Mouse (Mus musculus) myocyte (in vitro differentiated cells): ENCODE measurements around the gene Col8a2. TPM values are rescaled to one million over a fixed set of nuclear protein-coding genes. Genes with fewer than 3 reads are reported as not detected.

Experiments
- H3K27me3 ChIP-seq: one replicate; pipeline ENCODE4 v1.6.1; 2011; ENCODE audit not compliant: control insufficient read depth, insufficient read depth, insufficient read length
- H3K36me3 ChIP-seq: one replicate; pipeline ENCODE4 v1.6.1; 2011; ENCODE audit not compliant: control insufficient read depth, insufficient read depth
- H3K4me2 ChIP-seq: one replicate; pipeline ENCODE4 v1.6.1; 2011; ENCODE audit warnings: low read depth, control low read depth
- H3K4me3 ChIP-seq: one replicate; pipeline ENCODE4 v1.5.1; 2011; ENCODE audit warnings: mild to moderate bottlenecking, control low read depth, moderate library complexity
- H3K79me2 ChIP-seq: one replicate; pipeline ENCODE4 v1.6.1; 2011; ENCODE audit not compliant: control insufficient read depth, insufficient read depth
- H3ac ChIP-seq: one replicate; pipeline ENCODE4 v1.6.1; 2011; ENCODE audit not compliant: control insufficient read depth, insufficient read length
- CEBPB ChIP-seq: IDR thresholded peaks from 2 replicates; pipeline ENCODE4 v1.6.1; 2011; ENCODE audit warnings: mild to moderate bottlenecking, moderate library complexity; ENCODE audit not compliant: poor library complexity, insufficient read depth, severe bottlenecking
- E2F4 ChIP-seq: IDR thresholded peaks from one replicate; pipeline ENCODE4 v1.6.1; 2011; ENCODE audit warnings: mild to moderate bottlenecking, control low read depth, moderate library complexity; ENCODE audit not compliant: insufficient read depth
- MAX ChIP-seq: IDR thresholded peaks from one replicate; pipeline ENCODE4 v1.6.1; 2011; ENCODE audit warnings: low read depth, mild to moderate bottlenecking, control low read depth
- MYOD1 ChIP-seq, 3 experiments: IDR thresholded peaks; one replicate each; pipeline ENCODE4 v1.6.1; 2011; ENCODE audit warnings: control low read depth in 2 of 3, low read depth in 2 of 3, mild to moderate bottlenecking in 2 of 3, moderate library complexity in 1 of 3; ENCODE audit not compliant: insufficient read length in 2 of 3, control insufficient read depth in 1 of 3
- MYOG ChIP-seq, 3 experiments: IDR thresholded peaks; one replicate each; pipeline ENCODE4 v1.6.1; 2011; ENCODE audit warnings: control low read depth in 2 of 3, low read depth in 2 of 3, mild to moderate bottlenecking in 2 of 3; ENCODE audit not compliant: insufficient read length in 2 of 3, control insufficient read depth in 1 of 3, insufficient read depth in 1 of 3
- POLR2A ChIP-seq: IDR thresholded peaks from one replicate; pipeline ENCODE4 v1.6.1; 2011; ENCODE audit warnings: low read depth, mild to moderate bottlenecking, control low read depth, moderate library complexity; ENCODE audit not compliant: insufficient read length
- POLR2AphosphoS2 ChIP-seq: IDR thresholded peaks from one replicate; pipeline ENCODE4 v1.6.1; 2011; ENCODE audit warnings: low read depth, control low read depth; ENCODE audit not compliant: insufficient read length
- REST ChIP-seq: IDR thresholded peaks from one replicate; pipeline ENCODE4 v1.6.1; 2011; ENCODE audit warnings: mild to moderate bottlenecking, control low read depth, moderate library complexity; ENCODE audit not compliant: insufficient read depth, insufficient read length
- SRF ChIP-seq: IDR thresholded peaks from one replicate; pipeline ENCODE4 v1.6.1; 2011; ENCODE audit warnings: low read depth; ENCODE audit not compliant: control insufficient read depth, insufficient read length
- TCF12 ChIP-seq: IDR thresholded peaks from one replicate; pipeline ENCODE4 v1.6.1; 2011; ENCODE audit warnings: mild to moderate bottlenecking, control low read depth; ENCODE audit not compliant: poor library complexity, insufficient read depth, severe bottlenecking
- TCF3 ChIP-seq: IDR thresholded peaks from one replicate; pipeline ENCODE4 v1.6.1; 2011; ENCODE audit warnings: low read depth, control low read depth; ENCODE audit not compliant: insufficient read length
- USF1 ChIP-seq: IDR thresholded peaks from one replicate; pipeline ENCODE4 v1.6.1; 2011; ENCODE audit warnings: low read depth, mild to moderate bottlenecking, control low read depth, moderate library complexity
- polyA plus RNA-seq: library from polyadenylated mRNA; unstranded; fragments of >200 nt; fragmentation: generic; extraction: Trizol; gene quantifications from one replicate; pipeline ENCODE4 v1.2.1, GENCODE M21; 2012; ENCODE audit warnings: missing spikeins

The Col8a2 gene
- 0.06 TPM for polyA plus RNA-seq

GRCm38 (mm10) chr4:126286492-126286891 lies at the start of gene Col8a2:
Gene Col8a2 (plus strand): TSS chr4:126286793.
- Histone ChIP-seq H3K4me3 (no peak within 1 kb of the TSS), H3K4me2 (peak within 1 kb of the TSS; percentile 24), H3ac (no peak within 1 kb of the TSS), H3K27me3 (peaks cover 25% of the 10 kb centered on the region), H3K79me2 (no peaks in the 10 kb centered on the region), H3K36me3 (no peaks in the 10 kb centered on the region)
- no peak for TF ChIP-seq MYOG (IDR thresholded peaks at IDR 0.05; ENCODE audit: control insufficient read depth in 1 of 3, insufficient read depth in 1 of 3, insufficient read length in 2 of 3, low read depth in 2 of 3)
- TF ChIP-seq TCF3 = no peak

DNA sequence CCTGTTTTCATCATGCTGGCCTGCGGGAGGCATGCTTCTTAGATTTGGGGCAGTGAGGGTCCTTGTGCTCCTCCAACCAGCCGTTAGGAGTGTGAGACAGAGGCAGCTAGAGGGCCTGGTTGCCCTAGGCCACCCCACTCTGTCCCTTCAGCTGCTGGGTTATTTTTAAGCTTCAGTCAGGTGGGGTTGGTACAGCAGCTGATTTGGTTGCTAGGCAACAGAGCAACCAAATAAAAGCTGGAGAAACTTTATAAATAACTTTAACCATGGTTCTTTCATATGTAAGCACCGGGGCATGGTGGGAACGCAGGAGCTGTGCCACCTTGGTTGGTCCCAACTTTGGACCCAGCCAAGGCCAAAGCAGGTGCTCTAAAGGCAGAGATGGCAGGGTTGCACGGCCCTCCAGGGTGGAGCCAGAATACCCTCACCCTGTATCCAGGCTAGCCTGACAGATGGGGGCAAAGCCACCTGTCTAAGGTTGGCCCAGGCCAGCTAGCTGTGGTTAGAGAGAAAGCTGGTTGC lies 48.8 kb upstream of the Col8a2 start:
- Histone ChIP-seq H3K4me3 (no peak overlapping the region), H3K27me3 (no peaks in the 10 kb centered on the region), H3K36me3 (peaks cover 59% of the 10 kb centered on the region), H3ac (no peak overlapping the region), H3K79me2 (peaks cover 31% of the 10 kb centered on the region), H3K4me2 (peak overlapping the region; percentile 24)
- TF ChIP-seq CEBPB (no peak), MAX (no peak), TCF3 (no peak), REST (no peak), TCF12 (no peak), SRF (no peak), USF1 (no peak), POLR2A (peak; percentile 9), MYOG (IDR thresholded peaks at IDR 0.05; ENCODE audit: control insufficient read depth in 1 of 3, insufficient read depth in 1 of 3, insufficient read length in 2 of 3, low read depth in 2 of 3) (peak; percentile 73 to 88 (median 74)), MYOD1 (IDR thresholded peaks at IDR 0.05; ENCODE audit: control insufficient read depth in 1 of 3, insufficient read length in 2 of 3, low read depth in 2 of 3) (peak; percentile 47 to 92 (median 65)), POLR2AphosphoS2 (no peak)

DNA sequence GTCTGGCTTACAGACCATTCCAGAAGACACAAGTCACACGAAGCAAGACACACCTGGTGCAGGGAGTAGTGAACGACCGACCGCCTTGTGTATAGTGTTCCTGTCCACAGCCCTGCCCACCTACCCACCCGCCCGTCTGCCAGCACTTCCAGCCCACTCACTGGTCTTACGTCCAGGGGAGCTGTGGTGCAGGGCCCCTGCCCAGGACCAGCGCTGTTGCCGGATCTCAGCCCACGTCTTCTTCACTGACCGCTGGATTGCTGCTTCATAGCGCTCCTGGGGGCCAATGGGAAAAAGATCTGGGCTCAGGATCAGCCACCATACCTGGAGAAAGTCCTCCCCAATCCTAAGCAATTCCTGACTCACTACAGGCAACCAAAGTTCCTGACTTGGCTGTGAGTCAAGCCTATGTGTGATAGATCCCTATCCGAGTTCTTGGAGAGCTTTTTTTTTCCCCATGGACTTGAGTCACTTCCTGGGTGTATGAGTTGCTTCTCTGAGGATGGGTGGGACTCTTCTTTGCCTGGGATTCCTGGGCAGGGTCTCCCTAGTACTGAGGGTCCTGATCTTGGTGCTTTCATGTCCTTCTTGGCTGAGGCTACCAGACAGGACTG lies 46.6 kb upstream of the Col8a2 start:
- H3K79me2 ChIP-seq = peaks cover 51% of the 10 kb centered on the region
- no peak for TF ChIP-seq TCF3
- TF ChIP-seq POLR2AphosphoS2 = peak; percentile 16
- H3K27me3 ChIP-seq = no peaks in the 10 kb centered on the region
- H3K36me3 ChIP-seq = peaks cover 59% of the 10 kb centered on the region
- no peak overlapping the region for H3ac ChIP-seq
- H3K4me2 ChIP-seq = no peak overlapping the region
- no peak overlapping the region for H3K4me3 ChIP-seq

DNA sequence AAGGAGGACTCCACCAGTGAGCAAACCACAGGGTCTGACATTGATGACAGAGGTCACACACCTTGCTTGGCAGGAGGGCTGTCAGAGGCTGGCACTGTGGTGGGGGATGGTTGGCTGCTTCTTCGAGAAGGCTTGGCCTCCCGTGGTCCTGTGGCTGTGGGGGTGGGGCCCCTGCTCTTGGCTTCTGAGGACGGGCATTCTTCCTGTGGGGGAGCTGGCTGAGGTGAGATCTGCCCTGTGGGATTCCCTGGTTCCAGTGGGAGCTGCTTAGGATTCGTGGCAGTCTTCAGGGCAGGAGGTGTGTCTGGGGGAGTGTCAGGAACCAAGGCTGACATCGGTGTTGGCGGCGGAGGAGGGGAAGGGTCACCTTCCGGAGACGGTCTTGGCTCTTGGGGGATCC lies 44.6 kb upstream of the Col8a2 start:
- Histone ChIP-seq H3K27me3 (no peaks in the 10 kb centered on the region), H3ac (no peak overlapping the region), H3K4me3 (no peak overlapping the region), H3K36me3 (peaks cover 52% of the 10 kb centered on the region), H3K4me2 (no peak overlapping the region), H3K79me2 (peaks cover 71% of the 10 kb centered on the region)
- TF ChIP-seq MAX (no peak), POLR2A (peak; percentile 37), SRF (no peak), REST (no peak)

GRCm38 (mm10) chr4:126242510-126242909 lies 44.1 kb upstream of the Col8a2 start:
- TF ChIP-seq MYOG (IDR thresholded peaks at IDR 0.05; ENCODE audit: control insufficient read depth in 1 of 3, insufficient read depth in 1 of 3, insufficient read length in 2 of 3, low read depth in 2 of 3) = no peak
- no peak for TF ChIP-seq E2F4
- no peak for TF ChIP-seq MYOD1 (IDR thresholded peaks at IDR 0.05; ENCODE audit: control insufficient read depth in 1 of 3, insufficient read length in 2 of 3, low read depth in 2 of 3)
- TF ChIP-seq SRF = no peak
- TF ChIP-seq TCF12 = no peak
- TF ChIP-seq CEBPB = no peak
- no peak for TF ChIP-seq USF1
- TF ChIP-seq MAX = no peak
- TF ChIP-seq REST = no peak
- TF ChIP-seq POLR2AphosphoS2 = no peak
- TF ChIP-seq TCF3 = no peak
- TF ChIP-seq POLR2A = no peak
- H3K4me2 ChIP-seq = no peak overlapping the region
- H3K79me2 ChIP-seq = peaks cover 76% of the 10 kb centered on the region
- no peak overlapping the region for H3ac ChIP-seq
- peaks cover 53% of the 10 kb centered on the region for H3K36me3 ChIP-seq
- no peaks in the 10 kb centered on the region for H3K27me3 ChIP-seq
- H3K4me3 ChIP-seq = no peak overlapping the region
